Mouse (Mus musculus): Measurements from ENCODE around the gene Arl4d. TPM values are rescaled to one million over a fixed set of nuclear protein-coding genes. Genes with fewer than 3 reads are reported as not detected.

Arl4d gene
- total RNA-seq, 2 experiments from 2014 or later, result 1.5 TPM; not detected in 1

- no peak for ATAC-seq (replicated peaks; ENCODE audit: low FRiP score, poor library complexity, severe bottlenecking)
Measured at GRCm38 (mm10) chr11:101706764-101707448, 41.6 kb downstream of the Arl4d start.

- ATAC-seq (replicated peaks; ENCODE audit: low FRiP score, poor library complexity, severe bottlenecking), result no peak
Measured at GRCm38 (mm10) chr11:101708482-101708881, 43.1 kb downstream of the Arl4d start.

DNA sequence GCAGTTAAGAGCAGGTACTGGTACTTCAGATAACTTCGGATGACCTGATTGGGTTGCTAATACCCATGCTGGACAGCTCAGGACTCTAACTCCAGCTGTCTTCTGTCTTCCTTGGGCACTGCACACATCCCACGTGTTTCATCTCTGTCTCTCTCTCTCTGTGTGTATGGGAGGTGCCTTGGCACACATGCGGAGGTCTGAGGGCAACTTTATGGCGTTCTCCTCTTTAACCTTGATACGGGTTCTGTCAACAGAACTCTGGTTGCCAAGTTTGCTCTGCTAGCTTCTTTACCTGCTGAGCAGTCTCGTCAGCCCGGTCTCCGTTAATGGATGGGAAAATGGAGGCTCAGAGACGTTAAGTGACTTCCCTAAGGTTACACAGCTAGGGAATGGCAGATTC is 47.5 kb downstream of the Arl4d start:
- ATAC-seq (replicated peaks; ENCODE audit: low FRiP score, poor library complexity, severe bottlenecking), result no peak

- no peak for ATAC-seq (replicated peaks; ENCODE audit: low FRiP score, poor library complexity, severe bottlenecking)
Measured at GRCm38 (mm10) chr11:101714012-101714411, 48.7 kb downstream of the Arl4d start.

Other genes starting within 250 kb of the Arl4d start
- gene Aarsd1, start 247.9 kb upstream of the Arl4d start, total RNA-seq (2015; ENCODE audit: low replicate concordance), result 2.1 and 20.9 TPM in 2 replicates
- gene Aarsd1, start 247.9 kb upstream of the Arl4d start, total RNA-seq (2017; ENCODE audit: low replicate concordance), result 13.1 and 27.7 TPM in 2 replicates
- gene Gm27029, start 240.7 kb upstream of the Arl4d start, total RNA-seq (2015; ENCODE audit: low replicate concordance), result 3.2 TPM in 1 of 2 replicates, not detected in the other
- gene Gm27029, start 240.7 kb upstream of the Arl4d start, total RNA-seq (2017; ENCODE audit: low replicate concordance), result not detected in 2 replicates
- 0.42 and 1.8 TPM in 2 replicates for gene Rundc1, start 240.5 kb upstream of the Arl4d start, total RNA-seq (2015; ENCODE audit: low replicate concordance)
- gene Rundc1, start 240.5 kb upstream of the Arl4d start, total RNA-seq (2017; ENCODE audit: low replicate concordance), result 1.8 and 2.6 TPM in 2 replicates
- gene Ptges3l, start 240.2 kb upstream of the Arl4d start, total RNA-seq (2015; ENCODE audit: low replicate concordance), result not detected in 2 replicates
- not detected in 2 replicates for gene Ptges3l, start 240.2 kb upstream of the Arl4d start, total RNA-seq (2017; ENCODE audit: low replicate concordance)
- gene Rpl27, start 223.2 kb upstream of the Arl4d start, total RNA-seq (2015; ENCODE audit: low replicate concordance), result 179 and 183 TPM in 2 replicates
- 266 and 615 TPM in 2 replicates for gene Rpl27, start 223.2 kb upstream of the Arl4d start, total RNA-seq (2017; ENCODE audit: low replicate concordance)
- gene Ifi35, start 217.1 kb upstream of the Arl4d start, total RNA-seq (2015; ENCODE audit: low replicate concordance), result 39.8 and 73.2 TPM in 2 replicates
- gene Ifi35, start 217.1 kb upstream of the Arl4d start, total RNA-seq (2017; ENCODE audit: low replicate concordance), result 43.6 and 47.4 TPM in 2 replicates
- not detected in 2 replicates for gene Rnd2, start 200.5 kb upstream of the Arl4d start, total RNA-seq (2015; ENCODE audit: low replicate concordance)
- gene Rnd2, start 200.5 kb upstream of the Arl4d start, total RNA-seq (2017; ENCODE audit: low replicate concordance), result not detected in 2 replicates
- gene Vat1, start 199.3 kb upstream of the Arl4d start, total RNA-seq (2015; ENCODE audit: low replicate concordance), result 9.0 and 13.4 TPM in 2 replicates
- gene Vat1, start 199.3 kb upstream of the Arl4d start, total RNA-seq (2017; ENCODE audit: low replicate concordance), result 4.7 and 6.1 TPM in 2 replicates
- 85.1 and 137 TPM in 2 replicates for gene Brca1, start 113.6 kb upstream of the Arl4d start, total RNA-seq (2015; ENCODE audit: low replicate concordance)
- 153 and 177 TPM in 2 replicates for gene Brca1, start 113.6 kb upstream of the Arl4d start, total RNA-seq (2017; ENCODE audit: low replicate concordance)
- 108 and 112 TPM in 2 replicates for gene Nbr1, start 113.4 kb upstream of the Arl4d start, total RNA-seq (2015; ENCODE audit: low replicate concordance)
- gene Nbr1, start 113.4 kb upstream of the Arl4d start, total RNA-seq (2017; ENCODE audit: low replicate concordance), result 82.8 and 107 TPM in 2 replicates
- 13.7 and 22.2 TPM in 2 replicates for gene Tmem106a, start 83.3 kb upstream of the Arl4d start, total RNA-seq (2015; ENCODE audit: low replicate concordance)
- 2.6 and 3.0 TPM in 2 replicates for gene Tmem106a, start 83.3 kb upstream of the Arl4d start, total RNA-seq (2017; ENCODE audit: low replicate concordance)
- gene Gm11634, start 66.3 kb upstream of the Arl4d start, total RNA-seq (2015; ENCODE audit: low replicate concordance), result not detected in 2 replicates
- gene Gm11634, start 66.3 kb upstream of the Arl4d start, total RNA-seq (2017; ENCODE audit: low replicate concordance), result not detected in 2 replicates
- gene Rdm1, start 38.3 kb upstream of the Arl4d start, total RNA-seq (2015; ENCODE audit: low replicate concordance), result 81.1 and 91.4 TPM in 2 replicates
- 34.5 and 43.0 TPM in 2 replicates for gene Rdm1, start 38.3 kb upstream of the Arl4d start, total RNA-seq (2017; ENCODE audit: low replicate concordance)
- gene Dhx8, start 67.4 kb downstream of the Arl4d start, total RNA-seq (2015; ENCODE audit: low replicate concordance), result 14.7 and 19.8 TPM in 2 replicates
- gene Dhx8, start 67.4 kb downstream of the Arl4d start, total RNA-seq (2017; ENCODE audit: low replicate concordance), result 24.0 and 39.3 TPM in 2 replicates
- gene Etv4, start 119.8 kb downstream of the Arl4d start, total RNA-seq (2015; ENCODE audit: low replicate concordance), result not detected in 2 replicates
- gene Etv4, start 119.8 kb downstream of the Arl4d start, total RNA-seq (2017; ENCODE audit: low replicate concordance), result not detected in 2 replicates
- not detected in 2 replicates for gene Meox1, start 228.8 kb downstream of the Arl4d start, total RNA-seq (2015; ENCODE audit: low replicate concordance)
- not detected in 2 replicates for gene Meox1, start 228.8 kb downstream of the Arl4d start, total RNA-seq (2017; ENCODE audit: low replicate concordance)

Measured in erythroid progenitor cell, adult 5-6 weeks (primary cell).